Mouse (Mus musculus) C2C12 (cell line): Measurements from ENCODE around the gene C87499.

Experiments
- CTCF ChIP-seq: IDR thresholded peaks from one replicate; pipeline ENCODE4 v1.5.1; 2011; ENCODE audit not compliant: control insufficient read depth, insufficient read depth, insufficient read length
- MYOD1 ChIP-seq: IDR thresholded peaks from one replicate; pipeline ENCODE4 v1.6.1; 2011; ENCODE audit warnings: low read depth; ENCODE audit not compliant: control insufficient read depth, insufficient read length
- USF1 ChIP-seq: IDR thresholded peaks from one replicate; pipeline ENCODE4 v1.6.1; 2011; ENCODE audit warnings: low read depth, mild to moderate bottlenecking, control low read depth, moderate library complexity

DNA sequence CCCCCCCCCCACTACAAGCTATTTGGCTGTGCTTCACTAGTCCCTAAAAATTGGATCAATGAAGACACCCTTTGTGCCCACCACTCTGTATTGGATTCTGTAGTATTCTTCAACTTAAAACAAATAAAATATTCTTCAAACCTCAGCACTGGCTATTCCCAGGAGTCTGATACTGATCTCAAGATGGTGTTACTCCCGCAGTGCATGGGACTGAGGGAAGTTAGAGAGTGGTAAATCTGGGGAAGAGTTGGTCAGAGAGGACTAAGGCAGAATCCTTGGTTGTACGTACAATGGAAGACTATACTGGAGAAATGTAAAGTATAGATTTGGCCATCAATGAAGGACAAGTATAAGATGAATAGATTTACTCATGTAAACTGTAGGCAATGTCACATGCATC lies 8.3 kb upstream of the C87499 start:
- no peak for TF ChIP-seq CTCF
- no peak for TF ChIP-seq USF1
- TF ChIP-seq MYOD1, result no peak
